Mouse (Mus musculus): ENCODE measurements around the gene Dnajc7. TPM values are rescaled to one million over a fixed set of nuclear protein-coding genes. Genes with fewer than 3 reads are reported as not detected.
"Not testable (repeated sequence)": the region's sequence is repeated elsewhere in the genome, so short reads cannot be mapped to it uniquely, and the experiment has no call there.

Gene Dnajc7
- total RNA-seq, 2 experiments from 2014 or later: 248 to 263 TPM

- no peak for DNase-seq (ENCODE audit: extremely low spot score in 1 of 2, low spot score in 2 of 2)
- Histone ChIP-seq H3K4me3 (no peak overlapping the region), H3K27ac (no peak overlapping the region)
- intact Hi-C loops (cut with DNase I): no loop called here
- TF ChIP-seq CTCF (IDR thresholded peaks at IDR 0.05): no peak
These were observed 24.4 kb downstream of the Dnajc7 start for GRCm38 (mm10) chr11:100595533-100595932.

GRCm38 (mm10) chr11:100594608-100595007 is 25.4 kb downstream of the Dnajc7 start:
- intact Hi-C loops (cut with DNase I): no loop called here
- DNase-seq (ENCODE audit: extremely low spot score in 1 of 2, low spot score in 2 of 2): no peak
- Histone ChIP-seq H3K27ac (peak overlapping the region; percentile 44; the same call in 1 of the 2 replicates), H3K4me3 (no peak overlapping the region)
- no peak for TF ChIP-seq CTCF (IDR thresholded peaks at IDR 0.05)

- TF ChIP-seq CTCF (IDR thresholded peaks at IDR 0.05): no peak
- intact Hi-C loops (cut with DNase I): no loop called here
- no peak for DNase-seq (ENCODE audit: extremely low spot score in 1 of 2, low spot score in 2 of 2)
- Histone ChIP-seq H3K27ac (peak overlapping the region; percentile 10; the same call in 1 of the 2 replicates), H3K4me3 (no peak overlapping the region)
These were observed 27.5 kb downstream of the Dnajc7 start for GRCm38 (mm10) chr11:100592346-100593046.

- H3K27ac ChIP-seq: no peak overlapping the region
- no peak for TF ChIP-seq CTCF (IDR thresholded peaks at IDR 0.05)
- DNase-seq (ENCODE audit: extremely low spot score in 1 of 2, low spot score in 2 of 2): no peak
- H3K4me3 ChIP-seq: no peak overlapping the region
- intact Hi-C loops (cut with DNase I): no loop called here
These were observed 31.5 kb downstream of the Dnajc7 start for GRCm38 (mm10) chr11:100588462-100588861.

GRCm38 (mm10) chr11:100585148-100585547 is 34.8 kb downstream of the Dnajc7 start:
- no peak for DNase-seq (ENCODE audit: extremely low spot score in 1 of 2, low spot score in 2 of 2)
- no peak overlapping the region for H3K27ac ChIP-seq
- intact Hi-C loops (cut with DNase I): no loop called here

GRCm38 (mm10) chr11:100584561-100584961 is 35.4 kb downstream of the Dnajc7 start:
- Histone ChIP-seq H3K4me3 (no peak overlapping the region), H3K27ac (no peak overlapping the region)
- intact Hi-C loops (cut with DNase I): no loop called here
- no peak for TF ChIP-seq CTCF (IDR thresholded peaks at IDR 0.05)
- DNase-seq (ENCODE audit: extremely low spot score in 1 of 2, low spot score in 2 of 2): no peak

More at GRCm38 (mm10) chr11:100585148-100585547, 34.8 kb downstream of the Dnajc7 start:
- no peak overlapping the region for H3K4me3 ChIP-seq
- TF ChIP-seq CTCF (IDR thresholded peaks at IDR 0.05): no peak

- intact Hi-C loops (cut with DNase I): no loop called here
- DNase-seq (ENCODE audit: extremely low spot score in 1 of 2, low spot score in 2 of 2): no peak
- Histone ChIP-seq H3K4me3 (no peak overlapping the region), H3K27ac (peak overlapping the region; percentile 32; the same call in 1 of the 2 replicates)
- no peak for TF ChIP-seq CTCF (IDR thresholded peaks at IDR 0.05)
These were observed 37.1 kb downstream of the Dnajc7 start for GRCm38 (mm10) chr11:100582836-100583235.

GRCm38 (mm10) chr11:100582413-100582812 is 37.6 kb downstream of the Dnajc7 start:
- intact Hi-C loops (cut with DNase I); H3K27ac ChIP-seq; DNase-seq (ENCODE audit: extremely low spot score in 1 of 2, low spot score in 2 of 2); H3K4me3 ChIP-seq: not testable (repeated sequence)

- peak overlapping the region; percentile 26; the same call in 1 of the 2 replicates for H3K27ac ChIP-seq
- no peak overlapping the region for H3K4me3 ChIP-seq
- intact Hi-C loops (cut with DNase I): no loop called here
- TF ChIP-seq CTCF (IDR thresholded peaks at IDR 0.05): no peak
- DNase-seq (ENCODE audit: extremely low spot score in 1 of 2, low spot score in 2 of 2): peak; percentile 23 to 49
These were observed 38.2 kb downstream of the Dnajc7 start for GRCm38 (mm10) chr11:100581756-100582155.

GRCm38 (mm10) chr11:100580275-100580674 is 39.7 kb downstream of the Dnajc7 start:
- Histone ChIP-seq H3K27ac (no peak overlapping the region; the same call in 1 of the 2 replicates), H3K4me3 (no peak overlapping the region)
- DNase-seq (ENCODE audit: extremely low spot score in 1 of 2, low spot score in 2 of 2): no peak
- intact Hi-C loops (cut with DNase I): no loop called here
- TF ChIP-seq CTCF (IDR thresholded peaks at IDR 0.05): no peak

GRCm38 (mm10) chr11:100579116-100579799 is 40.7 kb downstream of the Dnajc7 start:
- TF ChIP-seq CTCF (IDR thresholded peaks at IDR 0.05): no peak
- no peak for DNase-seq (ENCODE audit: extremely low spot score in 1 of 2, low spot score in 2 of 2)
- Histone ChIP-seq H3K4me3 (peak overlapping the region; percentile 19; the same call in 1 of the 2 replicates), H3K27ac (peak overlapping the region; percentile 11; the same call in 1 of the 2 replicates)
- intact Hi-C loops (cut with DNase I): loop anchor here (2.0 kb wide), 1 partner anchor 32 kb away; no protein-coding TSS in a partner anchor

All from left cerebral cortex, adult 2 months (tissue).